Mouse (Mus musculus) induced T-regulatory cell, adult 2 months (primary cell): ENCODE results near the gene Chmp2b.

ENCODE experiments used
- DNase-seq: peaks from one replicate; pipeline ENCODE4 v3.0.0-alpha.2; 2012; ENCODE audit warnings: low read depth

Chmp2b gene

GRCm38 (mm10) chr16:65526004-65526403, 36.5 kb downstream of the Chmp2b start:
- DNase-seq = no peak

DNA sequence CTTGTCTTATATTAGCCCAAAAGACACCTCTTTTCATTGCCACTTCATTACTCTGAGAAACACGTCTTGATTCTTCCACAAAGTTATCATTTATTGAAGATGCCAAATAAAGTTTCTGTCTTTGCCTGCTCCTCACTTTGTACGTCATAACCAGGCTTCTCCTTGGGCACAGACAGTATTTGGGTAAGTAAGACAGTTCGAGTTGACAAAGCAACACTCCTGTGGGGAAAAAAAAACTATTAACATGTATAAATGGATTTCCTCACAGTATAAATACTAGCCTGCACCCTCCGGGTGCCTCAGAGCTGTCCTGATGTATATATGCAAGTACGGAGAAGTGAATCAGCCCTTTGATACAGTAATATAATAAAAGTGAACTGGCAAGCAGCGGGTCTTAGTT, 42.3 kb downstream of the Chmp2b start, which contains the start of gene Pou1f1:
Gene Pou1f1 (plus strand): TSS at position 301 of the 400 bp plus-strand sequence.
- DNase-seq = no peak

DNA sequence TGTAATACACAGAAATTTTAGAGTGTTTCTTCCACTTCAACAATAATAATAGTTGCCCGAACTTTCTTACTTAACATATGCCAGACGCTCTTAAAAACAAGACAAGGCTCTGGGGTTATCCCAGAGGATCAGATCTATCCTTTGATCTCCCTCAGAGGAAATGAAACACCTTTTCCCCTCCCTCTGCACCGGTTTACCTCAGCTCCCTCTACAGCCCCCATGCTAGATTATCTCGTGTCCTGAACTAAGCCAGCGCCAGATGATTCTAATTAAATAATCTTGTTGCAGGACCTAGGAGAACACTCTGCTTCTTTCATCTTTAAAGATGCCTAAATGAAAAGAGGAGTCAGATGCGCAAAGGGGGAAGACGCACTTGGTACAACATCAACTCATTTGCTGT, 48.3 kb downstream of the Chmp2b start:
- no peak for DNase-seq

GRCm38 (mm10) chr16:65497049-65497448, 65.5 kb downstream of the Chmp2b start:
- DNase-seq = peak; percentile 22

GRCm38 (mm10) chr16:65496030-65496429, 66.5 kb downstream of the Chmp2b start:
- no peak for DNase-seq
